In the genomic region with DNA sequence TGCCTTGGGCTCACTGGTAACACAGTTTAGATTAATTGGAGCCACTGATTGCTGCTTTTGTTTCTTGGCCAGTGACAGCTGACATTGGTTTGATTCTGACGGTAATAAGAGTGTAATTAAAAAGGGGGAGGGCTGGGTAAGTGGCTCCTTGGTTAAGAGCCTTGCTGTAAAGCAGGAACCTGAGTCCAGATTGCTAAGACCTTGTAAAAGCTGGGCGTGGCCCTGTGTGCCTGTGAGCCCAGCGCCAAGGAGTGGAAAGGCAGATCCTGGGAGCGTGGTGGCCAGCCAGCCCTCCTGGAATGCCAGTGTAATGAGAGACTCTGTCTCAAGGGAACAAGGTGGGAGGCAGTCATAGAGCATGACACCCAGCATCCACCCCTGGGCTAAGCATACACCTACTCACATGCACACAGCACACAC, we compare ENCODE assay signal across 16 mouse cellular contexts. TPM values are rescaled to one million over a fixed set of nuclear protein-coding genes. Genes with fewer than 3 reads are reported as not detected.
DNase-seq lines count a peak whose midpoint lies in the region; ATAC-seq and TF ChIP-seq lines count a peak whose summit lies in the region.
"Had no signal": no experiment of that assay in that cellular context is flagged by ENCODE, and none has a peak within 500 bp of the region (broad histone marks: within the 10 kb centered on the region; RNA-seq: fewer than 3 reads in every experiment).

No protein-coding gene starts in this region.

- 0 out of 2 replicates have a peak, but pooled peaks have one; percentile 29 for ATAC-seq in embryonic facial prominence, embryonic 11.5 days (replicated peaks; ENCODE audit: insufficient number of reproducible peaks, low FRiP score, low TSS enrichment, low read depth)
- peak; percentile 44; the same call in 1 of the 2 replicates for ATAC-seq in limb, embryonic 11.5 days (ENCODE audit: insufficient number of reproducible peaks, low FRiP score, low TSS enrichment, low read depth)
- ATAC-seq in forebrain, embryonic 12.5 days (ENCODE audit: low FRiP score), result peak; percentile 81; the same call in 1 of the 2 replicates
- peak; percentile 57 for ATAC-seq in intestine, postnatal 0 days

- H3K4me2 ChIP-seq in embryonic facial prominence, embryonic 11.5 days (ENCODE audit: low read depth, low read length), result no peak overlapping the region
- no peak overlapping the region for H3K4me2 ChIP-seq in limb, embryonic 11.5 days (ENCODE audit: low read depth, severe bottlenecking)
- H3K4me2 ChIP-seq in forebrain, embryonic 12.5 days, result no peak overlapping the region
- H3K4me2 ChIP-seq in intestine, postnatal 0 days (replicated peaks; ENCODE audit: low read depth), result no peak overlapping the region
- H3K4me2 ChIP-seq: embryonic facial prominence, embryonic 13.5 days; liver, embryonic 13.5 days had no signal

- no peak overlapping the region for H3K9ac ChIP-seq in embryonic facial prominence, embryonic 11.5 days (replicated peaks; ENCODE audit: low read length)
- no peak overlapping the region for H3K9ac ChIP-seq in limb, embryonic 11.5 days (ENCODE audit: low read length)
- H3K9ac ChIP-seq in forebrain, embryonic 12.5 days, result no peak overlapping the region
- H3K9ac ChIP-seq in intestine, postnatal 0 days (ENCODE audit: low read depth, low read length), result no peak overlapping the region
- H3K9ac ChIP-seq: embryonic facial prominence, embryonic 13.5 days; liver, embryonic 13.5 days had no signal

- H3K27me3 ChIP-seq in embryonic facial prominence, embryonic 11.5 days (ENCODE audit: control insufficient read depth, insufficient read depth, low read length), result no peaks in the 10 kb centered on the region
- no peaks in the 10 kb centered on the region for H3K27me3 ChIP-seq in embryonic facial prominence, embryonic 10.5 days (replicated peaks; ENCODE audit: low read depth, poor library complexity, severe bottlenecking)
- no peaks in the 10 kb centered on the region for H3K27me3 ChIP-seq in limb, embryonic 11.5 days (ENCODE audit: control insufficient read depth, insufficient read depth, low read length)
- H3K27me3 ChIP-seq in limb, embryonic 10.5 days (ENCODE audit: low read depth, poor library complexity, severe bottlenecking), result no peaks in the 10 kb centered on the region
- H3K27me3 ChIP-seq in forebrain, embryonic 12.5 days, result no peaks in the 10 kb centered on the region
- no peaks in the 10 kb centered on the region for H3K27me3 ChIP-seq in intestine, postnatal 0 days (replicated peaks; ENCODE audit: control insufficient read depth, insufficient read depth, low read length)
- H3K27me3 ChIP-seq: embryonic facial prominence, embryonic 13.5 days; liver, embryonic 13.5 days had no signal

- peaks cover under 1% of the 10 kb centered on the region; the same call in 1 of the 2 replicates for H3K36me3 ChIP-seq in embryonic facial prominence, embryonic 11.5 days (replicated peaks; ENCODE audit: control insufficient read depth, insufficient read depth, low read depth, low read length)
- peaks cover 69% of the 10 kb centered on the region for H3K36me3 ChIP-seq in embryonic facial prominence, embryonic 10.5 days (replicated peaks)
- peaks cover 4% of the 10 kb centered on the region; the same call in 1 of the 2 replicates for H3K36me3 ChIP-seq in limb, embryonic 11.5 days (ENCODE audit: control insufficient read depth, insufficient read depth, low read length)
- H3K36me3 ChIP-seq in limb, embryonic 10.5 days, result peaks cover 68% of the 10 kb centered on the region
- peaks cover 38% of the 10 kb centered on the region for H3K36me3 ChIP-seq in forebrain, embryonic 12.5 days (replicated peaks)
- peaks cover 71% of the 10 kb centered on the region for H3K36me3 ChIP-seq in intestine, postnatal 0 days (ENCODE audit: control insufficient read depth, insufficient read depth)

- intact Hi-C loops in left cerebral cortex, postnatal 4 days (cut with DNase I), result no loop called here

- WGBS in embryonic facial prominence, embryonic 11.5 days, result 67% methylated on average over 4 of the region's 4 CpGs
- 69% methylated on average over 4 of the region's 4 CpGs for WGBS in embryonic facial prominence, embryonic 10.5 days
- WGBS in limb, embryonic 11.5 days, result 51% methylated on average over 4 of the region's 4 CpGs
- 65% methylated on average over 4 of the region's 4 CpGs for WGBS in limb, embryonic 10.5 days
- WGBS in forebrain, embryonic 12.5 days, result 63% methylated on average over 4 of the region's 4 CpGs
- 38% methylated on average over 4 of the region's 4 CpGs for WGBS in intestine, postnatal 0 days

- DNase-seq in embryonic facial prominence, embryonic 11.5 days (ENCODE audit: low spot score), result no peak
- DNase-seq in embryonic facial prominence, embryonic 10.5 days (ENCODE audit: low spot score), result no peak
- no peak for DNase-seq in limb, embryonic 11.5 days (ENCODE audit: low spot score)
- no peak for DNase-seq in limb, embryonic 10.5 days (ENCODE audit: low spot score)
- DNase-seq in B cell, adult 2 months, result no peak
- DNase-seq in left cerebral cortex, postnatal 4 days, result no peak
- DNase-seq: cerebellum, postnatal 25 days; gastrocnemius, postnatal 10 days; kidney, adult 9 months; liver, embryonic 13.5 days; lung, postnatal 10 days; right cerebral cortex, postnatal 14 days; thymus, adult 18-20 months had no signal

- no peak for TF ChIP-seq CTCF in intestine, postnatal 0 days (IDR thresholded peaks at IDR 0.05; ENCODE audit: low read depth)

- H3K27ac ChIP-seq in embryonic facial prominence, embryonic 11.5 days (replicated peaks; ENCODE audit: low read depth, low read length), result no peak overlapping the region
- no peak overlapping the region for H3K27ac ChIP-seq in embryonic facial prominence, embryonic 10.5 days (replicated peaks)
- H3K27ac ChIP-seq in limb, embryonic 11.5 days (replicated peaks; ENCODE audit: low read depth, low read length), result no peak overlapping the region
- H3K27ac ChIP-seq in limb, embryonic 10.5 days, result no peak overlapping the region
- no peak overlapping the region for H3K27ac ChIP-seq in forebrain, embryonic 12.5 days
- H3K27ac ChIP-seq in intestine, postnatal 0 days (ENCODE audit: low read depth, low read length), result no peak overlapping the region
- H3K27ac ChIP-seq: embryonic facial prominence, embryonic 13.5 days; liver, embryonic 13.5 days had no signal

- no peaks in the 10 kb centered on the region for H3K9me3 ChIP-seq in embryonic facial prominence, embryonic 11.5 days (replicated peaks; ENCODE audit: control insufficient read depth, low read length)
- H3K9me3 ChIP-seq in embryonic facial prominence, embryonic 10.5 days, result no peaks in the 10 kb centered on the region
- H3K9me3 ChIP-seq in limb, embryonic 11.5 days (ENCODE audit: control insufficient read depth, low read length), result no peaks in the 10 kb centered on the region
- no peaks in the 10 kb centered on the region for H3K9me3 ChIP-seq in limb, embryonic 10.5 days (replicated peaks)
- H3K9me3 ChIP-seq in forebrain, embryonic 12.5 days, result no peaks in the 10 kb centered on the region
- no peaks in the 10 kb centered on the region for H3K9me3 ChIP-seq in intestine, postnatal 0 days (ENCODE audit: control insufficient read depth)
- H3K9me3 ChIP-seq: embryonic facial prominence, embryonic 13.5 days; liver, embryonic 13.5 days had no signal

- H3K4me1 ChIP-seq in embryonic facial prominence, embryonic 11.5 days (ENCODE audit: control insufficient read depth, insufficient read depth, low read length), result no peaks in the 10 kb centered on the region
- H3K4me1 ChIP-seq in embryonic facial prominence, embryonic 10.5 days, result no peaks in the 10 kb centered on the region
- H3K4me1 ChIP-seq in limb, embryonic 11.5 days (ENCODE audit: control insufficient read depth, insufficient read depth, low read length), result no peaks in the 10 kb centered on the region
- no peaks in the 10 kb centered on the region for H3K4me1 ChIP-seq in limb, embryonic 10.5 days
- H3K4me1 ChIP-seq in forebrain, embryonic 12.5 days, result no peaks in the 10 kb centered on the region
- H3K4me1 ChIP-seq in intestine, postnatal 0 days (replicated peaks; ENCODE audit: control insufficient read depth, insufficient read depth, low read length), result no peaks in the 10 kb centered on the region
- H3K4me1 ChIP-seq: liver, embryonic 13.5 days had no signal

- no peak overlapping the region for H3K4me3 ChIP-seq in embryonic facial prominence, embryonic 11.5 days (ENCODE audit: low read depth, low read length)
- H3K4me3 ChIP-seq in embryonic facial prominence, embryonic 10.5 days, result no peak overlapping the region
- H3K4me3 ChIP-seq in limb, embryonic 11.5 days (ENCODE audit: low read depth, low read length), result no peak overlapping the region
- no peak overlapping the region for H3K4me3 ChIP-seq in limb, embryonic 10.5 days
- no peak overlapping the region for H3K4me3 ChIP-seq in forebrain, embryonic 12.5 days (replicated peaks)
- no peak overlapping the region for H3K4me3 ChIP-seq in intestine, postnatal 0 days (ENCODE audit: low read depth, low read length)
- H3K4me3 ChIP-seq: embryonic facial prominence, embryonic 13.5 days; liver, embryonic 13.5 days had no signal

RNA-seq across cellular contexts. Expression of a gene that starts 38.4 kb away (rescaled TPM):
- polyA plus RNA-seq in embryonic facial prominence, embryonic 11.5 days (2014; fragmentation: Nextera tagmentation; extraction: Ambion mirVana), result 104 and 109 TPM in 2 replicates
- 62.4 and 71.1 TPM in 2 replicates for polyA plus RNA-seq in embryonic facial prominence, embryonic 10.5 days (2016; fragmentation: Nextera tagmentation; extraction: Ambion mirVana)
- 107 and 108 TPM in 2 replicates for polyA plus RNA-seq in limb, embryonic 11.5 days (2014; fragmentation: Nextera tagmentation; extraction: Ambion mirVana)
- 55.4 and 82.7 TPM in 2 replicates for polyA plus RNA-seq in limb, embryonic 10.5 days (2016; fragmentation: Nextera tagmentation; extraction: Ambion mirVana)
- 90.8 TPM in 2 replicates for polyA plus RNA-seq in forebrain, embryonic 12.5 days (2016; fragmentation: Nextera tagmentation; extraction: Ambion mirVana)
- polyA plus RNA-seq in intestine, postnatal 0 days (2015; fragmentation: Nextera tagmentation; extraction: Ambion mirVana), result 150 and 168 TPM in 2 replicates
- 100 to 1,000 TPM in 1 of 2 experiments, 10 to 100 TPM in 1; 94.8 to 101 TPM for total RNA-seq in left cerebral cortex, postnatal 4 days (2021)

Comparison
In these comparisons a context has a peak if more than half of its experiments do, and no peak if none do; other contexts are left out.
1. ATAC-seq: peak in every context shown above with its lines; median percentile 81 in forebrain, embryonic 12.5 days; 57 in intestine, postnatal 0 days; 44 in limb, embryonic 11.5 days; 29 in embryonic facial prominence, embryonic 11.5 days.